Mouse (Mus musculus) small intestine, adult 2 months (tissue): ENCODE results near the gene Tssk1.

Source experiments
- CTCF ChIP-seq: fragments of 200-500 bp; IDR thresholded peaks from 2 replicates; pipeline ENCODE4 v1.5.1; 2012; ENCODE audit warnings: low read depth, mild to moderate bottlenecking, control low read depth, inconsistent platforms, low read length, moderate library complexity, mixed read lengths; ENCODE audit not compliant: insufficient replicate concordance, insufficient read length; ENCODE audit errors: extremely low read depth
- POLR2A ChIP-seq: fragments of 200-500 bp; IDR thresholded peaks from 2 replicates; pipeline ENCODE4 v1.6.1; 2012; ENCODE audit warnings: low read depth, mild to moderate bottlenecking, control low read depth, inconsistent platforms, low read length, moderate library complexity

DNA sequence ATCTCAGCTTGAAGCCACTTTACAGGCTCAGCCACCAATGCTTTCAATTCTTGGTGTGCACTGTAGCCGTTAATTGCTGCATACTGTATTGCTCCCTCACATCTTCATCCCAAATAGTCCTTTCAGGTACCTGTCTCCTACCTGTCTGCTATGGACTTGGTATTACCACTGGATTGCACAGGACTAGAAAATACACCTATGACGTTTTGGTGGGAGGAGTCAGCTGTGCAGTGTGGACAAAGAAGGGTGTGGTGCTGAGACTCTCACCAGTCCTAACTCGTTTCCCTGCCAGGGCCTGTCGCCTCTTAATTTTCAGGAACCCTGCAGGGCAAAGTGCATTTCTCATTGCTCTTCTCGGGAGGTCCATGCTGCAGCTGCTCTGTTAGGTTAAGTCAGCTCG lies 28.3 kb upstream of the Tssk1 start:
- TF ChIP-seq CTCF (no peak), POLR2A (no peak)
